Mouse (Mus musculus): Measurements from ENCODE around the gene Snx21. TPM values are rescaled to one million over a fixed set of nuclear protein-coding genes. Genes with fewer than 3 reads are reported as not detected.
A peak's percentile ranks its signal among the peaks of the same experiment; 100 is the strongest.

The Snx21 gene
- polyA plus RNA-seq (2012; rRNA removed) (26.0 and 35.0 TPM in 2 replicates), polyA plus RNA-seq (2014; fragmentation: Nextera tagmentation; extraction: Ambion mirVana) (29.2 and 34.0 TPM in 2 replicates)

GRCm38 (mm10) chr2:164785481-164786387, at the start of gene Snx21:
Snx21 (plus strand) TSS chr2:164785823.
- peaks cover 16% of the 10 kb centered on the region for H3K36me3 ChIP-seq (ENCODE audit: control insufficient read depth, insufficient read depth, low read length)
- no peaks in the 10 kb centered on the region for H3K27me3 ChIP-seq (ENCODE audit: control insufficient read depth, insufficient read depth, low read length)
- H3K9me3 ChIP-seq (ENCODE audit: control insufficient read depth, low read length) = no peaks in the 10 kb centered on the region
- DNase-seq (ENCODE audit: low spot score) (peak; percentile 83), ATAC-seq (ENCODE audit: low FRiP score, low read depth) (peak; percentile 91)
- H3K4me1 ChIP-seq (ENCODE audit: control insufficient read depth, insufficient read depth, low read length) = peaks cover 14% of the 10 kb centered on the region; the same call in 1 of the 2 replicates
- peak within 1 kb of the TSS; percentile 77 for H3K9ac ChIP-seq (ENCODE audit: low read depth, low read length, severe bottlenecking)
- H3K27ac ChIP-seq (replicated peaks; ENCODE audit: low read depth, low read length) = peak within 1 kb of the TSS; percentile 84
- H3K4me2 ChIP-seq (replicated peaks; ENCODE audit: low read depth, low read length, severe bottlenecking) = peak within 1 kb of the TSS; percentile 91
- peak within 1 kb of the TSS; percentile 78 for H3K4me3 ChIP-seq (replicated peaks; ENCODE audit: low read length)
- TF ChIP-seq POLR2A (IDR thresholded peaks at IDR 0.05; ENCODE audit: borderline replicate concordance, extremely low read depth, insufficient read depth, insufficient read length) = no peak; the same call in 1 of the 2 replicates
- WGBS = under 1% methylated on average over 69 of the region's 89 CpGs

- Histone ChIP-seq H3K4me1 (ENCODE audit: control insufficient read depth, insufficient read depth, low read length) (no peaks in the 10 kb centered on the region), H3K4me3 (replicated peaks; ENCODE audit: low read length) (no peak overlapping the region), H3K9ac (ENCODE audit: low read depth, low read length, severe bottlenecking) (no peak overlapping the region), H3K4me2 (replicated peaks; ENCODE audit: low read depth, low read length, severe bottlenecking) (no peak overlapping the region), H3K36me3 (ENCODE audit: control insufficient read depth, insufficient read depth, low read length) (no peaks in the 10 kb centered on the region), H3K9me3 (ENCODE audit: control insufficient read depth, low read length) (no peaks in the 10 kb centered on the region), H3K27me3 (ENCODE audit: control insufficient read depth, insufficient read depth, low read length) (no peaks in the 10 kb centered on the region), H3K27ac (replicated peaks; ENCODE audit: low read depth, low read length) (no peak overlapping the region)
- DNase-seq (ENCODE audit: low spot score) = no peak
- ATAC-seq (ENCODE audit: low FRiP score, low read depth) = no peak
- WGBS = 69% methylated on average over 3 of the region's 3 CpGs
- no peak for TF ChIP-seq POLR2A (IDR thresholded peaks at IDR 0.05; ENCODE audit: borderline replicate concordance, extremely low read depth, insufficient read depth, insufficient read length)
Measured at GRCm38 (mm10) chr2:164737377-164738090, 48.1 kb upstream of the Snx21 start.

- no peak overlapping the region for H3K9ac ChIP-seq (ENCODE audit: low read depth, low read length, severe bottlenecking)
- H3K27me3 ChIP-seq (ENCODE audit: control insufficient read depth, insufficient read depth, low read length) = no peaks in the 10 kb centered on the region
- ATAC-seq (ENCODE audit: low FRiP score, low read depth) (no peak), DNase-seq (ENCODE audit: low spot score) (no peak)
- H3K36me3 ChIP-seq (ENCODE audit: control insufficient read depth, insufficient read depth, low read length) = no peaks in the 10 kb centered on the region
- no peak overlapping the region for H3K4me3 ChIP-seq (replicated peaks; ENCODE audit: low read length)
- no peak overlapping the region for H3K27ac ChIP-seq (replicated peaks; ENCODE audit: low read depth, low read length)
- 30% methylated on average over 7 of the region's 7 CpGs for WGBS
- TF ChIP-seq POLR2A (IDR thresholded peaks at IDR 0.05; ENCODE audit: borderline replicate concordance, extremely low read depth, insufficient read depth, insufficient read length) = no peak
- H3K4me2 ChIP-seq (replicated peaks; ENCODE audit: low read depth, low read length, severe bottlenecking) = no peak overlapping the region
- H3K9me3 ChIP-seq (ENCODE audit: control insufficient read depth, low read length) = no peaks in the 10 kb centered on the region
- H3K4me1 ChIP-seq (ENCODE audit: control insufficient read depth, insufficient read depth, low read length) = no peaks in the 10 kb centered on the region
Measured at GRCm38 (mm10) chr2:164739876-164740275, 45.7 kb upstream of the Snx21 start.

DNA sequence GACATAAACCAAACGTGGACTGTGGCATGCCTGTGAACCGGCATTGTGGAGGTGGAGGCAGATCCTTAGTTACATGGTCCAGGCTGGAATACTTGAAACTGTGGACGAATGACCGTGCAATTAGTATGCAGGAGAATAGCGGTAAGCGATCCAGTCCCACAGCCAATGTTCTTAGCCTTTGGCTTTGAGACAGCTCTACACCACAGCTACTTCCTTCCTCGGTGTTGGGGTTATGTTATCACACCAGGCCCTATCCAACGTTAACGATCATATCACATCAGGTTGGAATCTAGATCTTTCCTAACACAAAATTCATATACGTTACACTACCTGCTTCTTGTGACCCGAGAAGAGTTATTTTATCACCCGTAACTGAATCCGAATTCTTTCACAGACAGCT, 40.6 kb upstream of the Snx21 start:
- Histone ChIP-seq H3K36me3 (ENCODE audit: control insufficient read depth, insufficient read depth, low read length) (peaks cover 22% of the 10 kb centered on the region), H3K9ac (ENCODE audit: low read depth, low read length, severe bottlenecking) (no peak overlapping the region; the same call in 1 of the 2 replicates), H3K4me2 (replicated peaks; ENCODE audit: low read depth, low read length, severe bottlenecking) (peak overlapping the region; percentile 85), H3K27ac (replicated peaks; ENCODE audit: low read depth, low read length) (no peak overlapping the region), H3K27me3 (ENCODE audit: control insufficient read depth, insufficient read depth, low read length) (no peaks in the 10 kb centered on the region), H3K9me3 (ENCODE audit: control insufficient read depth, low read length) (no peaks in the 10 kb centered on the region), H3K4me1 (ENCODE audit: control insufficient read depth, insufficient read depth, low read length) (peaks cover 8% of the 10 kb centered on the region), H3K4me3 (replicated peaks; ENCODE audit: low read length) (peak overlapping the region; percentile 85)
- no peak for TF ChIP-seq POLR2A (IDR thresholded peaks at IDR 0.05; ENCODE audit: borderline replicate concordance, extremely low read depth, insufficient read depth, insufficient read length)
- WGBS = 63% methylated on average over 13 of the region's 13 CpGs
- no peak for ATAC-seq (ENCODE audit: low FRiP score, low read depth)
- DNase-seq (ENCODE audit: low spot score) = no peak

GRCm38 (mm10) chr2:164745843-164746479, 39.7 kb upstream of the Snx21 start, which contains the start of the genes Wfdc3 and Dnttip1:
Wfdc3 (minus strand) TSS chr2:164745931.
Dnttip1 (plus strand) TSS chr2:164745983.
- peaks cover 8% of the 10 kb centered on the region for H3K4me1 ChIP-seq (ENCODE audit: control insufficient read depth, insufficient read depth, low read length)
- 0 out of 2 replicates have a peak, but pooled peaks have one; percentile 36 for TF ChIP-seq POLR2A (IDR thresholded peaks at IDR 0.05; ENCODE audit: borderline replicate concordance, extremely low read depth, insufficient read depth, insufficient read length)
- H3K4me2 ChIP-seq (replicated peaks; ENCODE audit: low read depth, low read length, severe bottlenecking) = peak within 1 kb of the TSS; percentile 85
- peak within 1 kb of the TSS; percentile 96 for H3K9ac ChIP-seq (ENCODE audit: low read depth, low read length, severe bottlenecking)
- no peaks in the 10 kb centered on the region for H3K9me3 ChIP-seq (ENCODE audit: control insufficient read depth, low read length)
- no peaks in the 10 kb centered on the region for H3K27me3 ChIP-seq (ENCODE audit: control insufficient read depth, insufficient read depth, low read length)
- H3K36me3 ChIP-seq (ENCODE audit: control insufficient read depth, insufficient read depth, low read length) = peaks cover 32% of the 10 kb centered on the region
- H3K27ac ChIP-seq (replicated peaks; ENCODE audit: low read depth, low read length) = peak within 1 kb of the TSS; percentile 71
- WGBS = under 1% methylated on average over 62 of the region's 70 CpGs
- ATAC-seq (ENCODE audit: low FRiP score, low read depth) (peak; percentile 92), DNase-seq (ENCODE audit: low spot score) (peak; percentile 91)
- H3K4me3 ChIP-seq (replicated peaks; ENCODE audit: low read length) = peak within 1 kb of the TSS; percentile 85

All from limb, embryonic 14.5 days (tissue).